Mouse (Mus musculus) intestine, embryonic 15.5 days (tissue): Measurements from ENCODE around the gene Arhgap15. TPM values are rescaled to one million over a fixed set of nuclear protein-coding genes. Genes with fewer than 3 reads are reported as not detected.

Experiments
- ATAC-seq: fragments of 200-750 bp; cut with Nextera tagmentation; 2 replicates; pipeline ENCODE4 v1.8.0; 2017; ENCODE audit warnings: moderate TSS enrichment, moderate library complexity
- H3K27ac ChIP-seq: fragments of 300-500 bp; sonication (generic); 2 replicates; pipeline ENCODE4 v1.5.1; 2015; ENCODE audit warnings: mild to moderate bottlenecking, inconsistent platforms
- H3K27me3 ChIP-seq: fragments of 300-500 bp; sonication (generic); replicated peaks from 2 replicates; pipeline ENCODE4 v1.6.1; 2015; ENCODE audit warnings: inconsistent platforms
- H3K36me3 ChIP-seq: fragments of 300-500 bp; sonication (generic); 2 replicates; pipeline ENCODE4 v1.6.1; 2015; ENCODE audit warnings: inconsistent platforms
- H3K4me1 ChIP-seq: fragments of 300-500 bp; sonication (generic); replicated peaks from 2 replicates; pipeline ENCODE4 v1.6.1; 2015; ENCODE audit warnings: inconsistent platforms
- H3K4me2 ChIP-seq: fragments of 300-500 bp; sonication (generic); replicated peaks from 2 replicates; pipeline ENCODE4 v1.6.1; 2015; ENCODE audit warnings: mild to moderate bottlenecking, inconsistent platforms
- H3K4me3 ChIP-seq: fragments of 300-500 bp; sonication (generic); replicated peaks from 2 replicates; pipeline ENCODE4 v1.5.1; 2015; ENCODE audit warnings: inconsistent platforms
- H3K9ac ChIP-seq: fragments of 300-500 bp; sonication (generic); 2 replicates; pipeline ENCODE4 v1.6.1; 2015; ENCODE audit warnings: inconsistent platforms
- H3K9me3 ChIP-seq: fragments of 300-500 bp; sonication (generic); 2 replicates; pipeline ENCODE4 v1.6.1; 2016; ENCODE audit warnings: inconsistent platforms
- WGBS: fragments of 180-500 bp; shearing (Covaris S2); methylation state at CpG from one replicate; pipeline ENCODE4 v1.1.7; 2015; 5-methylcytosine and 5-hydroxymethylcytosine counted together
- polyA plus RNA-seq: library from polyadenylated mRNA; unstranded; fragments of >200 nt; fragmentation: Nextera tagmentation; extraction: Ambion mirVana; gene quantifications from 2 replicates; pipeline ENCODE4 v1.2.1, GENCODE M21; 2015

Arhgap15 gene
- polyA plus RNA-seq, 1 experiment from 2014 or later, result 1.6 TPM

GRCm38 (mm10) chr2:44299156-44299555 is 550.5 kb downstream of the Arhgap15 start:
- no peak overlapping the region for H3K4me3 ChIP-seq
- no peaks in the 10 kb centered on the region for H3K9me3 ChIP-seq
- no peaks in the 10 kb centered on the region for H3K4me1 ChIP-seq
- H3K27me3 ChIP-seq, result no peaks in the 10 kb centered on the region
- no peak for ATAC-seq
- H3K4me2 ChIP-seq, result no peak overlapping the region
- whole genome bisulfite sequencing, result 43% methylated on average over 3 of the region's 3 CpGs
- H3K36me3 ChIP-seq, result no peaks in the 10 kb centered on the region
- no peak overlapping the region for H3K9ac ChIP-seq
- no peak overlapping the region for H3K27ac ChIP-seq

DNA sequence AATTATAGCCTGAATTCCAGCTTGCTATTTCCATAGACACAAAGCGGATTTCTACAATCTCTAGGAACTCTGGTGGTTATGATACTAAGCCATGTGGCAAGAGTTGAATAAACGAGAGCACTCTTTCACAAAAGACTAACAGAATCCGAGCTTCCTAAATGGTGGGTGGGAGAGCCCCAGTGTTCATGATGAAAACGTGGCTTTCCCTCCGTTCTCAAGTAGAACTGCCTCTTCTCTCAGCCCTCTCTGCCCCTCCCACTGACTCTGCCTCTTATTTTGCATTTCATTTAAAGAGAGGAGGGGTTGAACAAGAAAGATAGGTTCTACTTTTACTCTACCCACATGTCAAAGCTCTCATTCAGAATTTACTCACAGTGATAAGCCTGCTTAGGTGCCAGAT is 551.3 kb downstream of the Arhgap15 start:
- Histone ChIP-seq H3K4me2 (no peak overlapping the region), H3K36me3 (no peaks in the 10 kb centered on the region), H3K27me3 (no peaks in the 10 kb centered on the region), H3K4me1 (no peaks in the 10 kb centered on the region), H3K4me3 (no peak overlapping the region), H3K9me3 (no peaks in the 10 kb centered on the region), H3K9ac (no peak overlapping the region), H3K27ac (no peak overlapping the region)
- no peak for ATAC-seq
- 50% methylated on average over 5 of the region's 5 CpGs for WGBS

- no peak for ATAC-seq
- WGBS, result 69% methylated on average over 6 of the region's 6 CpGs
These were observed 551.8 kb downstream of the Arhgap15 start for GRCm38 (mm10) chr2:44300466-44300865.

DNA sequence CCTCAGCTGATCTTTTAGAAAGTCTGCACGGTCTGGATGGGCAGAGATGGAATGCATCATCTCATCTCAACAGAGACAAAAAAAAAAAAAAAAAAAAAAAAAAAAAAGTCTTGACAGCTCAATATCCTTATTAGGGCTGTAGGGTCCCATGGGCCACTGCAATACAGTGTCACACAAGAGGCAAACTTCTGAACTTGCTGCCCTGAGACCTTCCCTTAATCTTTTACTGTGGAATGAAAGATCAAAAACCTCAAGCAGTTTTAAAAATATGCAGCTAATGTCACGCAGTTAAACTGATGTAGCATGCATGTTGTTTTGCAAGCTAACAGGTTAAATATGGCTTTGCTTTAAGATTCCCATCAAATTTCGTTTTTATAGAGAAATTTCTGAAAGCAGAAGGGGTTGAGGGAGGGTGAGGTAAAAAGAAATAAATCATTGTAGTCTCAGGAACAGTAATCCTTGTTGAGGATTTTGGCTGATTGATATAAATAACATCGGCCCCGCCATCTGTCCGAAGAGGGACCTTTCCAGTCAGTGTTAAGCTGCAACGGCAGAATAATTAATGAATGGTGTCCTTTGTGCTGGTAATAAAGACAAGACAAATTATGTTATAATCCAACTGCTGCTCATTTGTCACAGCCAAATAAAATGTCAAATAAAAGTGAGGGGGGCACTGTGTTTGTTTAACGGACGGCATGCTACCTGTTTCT is 555.8 kb downstream of the Arhgap15 start:
- no peak overlapping the region for H3K9ac ChIP-seq
- no peaks in the 10 kb centered on the region for H3K36me3 ChIP-seq
- H3K4me3 ChIP-seq, result no peak overlapping the region
- H3K4me2 ChIP-seq, result no peak overlapping the region
- 23% methylated on average over 9 of the region's 9 CpGs for WGBS
- H3K9me3 ChIP-seq, result no peaks in the 10 kb centered on the region
- ATAC-seq, result peak; percentile 49; the same call in 1 of the 2 replicates
- H3K27ac ChIP-seq, result no peak overlapping the region
- no peaks in the 10 kb centered on the region for H3K4me1 ChIP-seq
- no peaks in the 10 kb centered on the region for H3K27me3 ChIP-seq

More at GRCm38 (mm10) chr2:44300466-44300865, 551.8 kb downstream of the Arhgap15 start:
- no peak overlapping the region for H3K9ac ChIP-seq
- H3K4me3 ChIP-seq, result no peak overlapping the region
- no peaks in the 10 kb centered on the region for H3K27me3 ChIP-seq
- H3K36me3 ChIP-seq, result no peaks in the 10 kb centered on the region
- no peaks in the 10 kb centered on the region for H3K9me3 ChIP-seq
- no peak overlapping the region for H3K4me2 ChIP-seq
- no peak overlapping the region for H3K27ac ChIP-seq
- no peaks in the 10 kb centered on the region for H3K4me1 ChIP-seq

DNA sequence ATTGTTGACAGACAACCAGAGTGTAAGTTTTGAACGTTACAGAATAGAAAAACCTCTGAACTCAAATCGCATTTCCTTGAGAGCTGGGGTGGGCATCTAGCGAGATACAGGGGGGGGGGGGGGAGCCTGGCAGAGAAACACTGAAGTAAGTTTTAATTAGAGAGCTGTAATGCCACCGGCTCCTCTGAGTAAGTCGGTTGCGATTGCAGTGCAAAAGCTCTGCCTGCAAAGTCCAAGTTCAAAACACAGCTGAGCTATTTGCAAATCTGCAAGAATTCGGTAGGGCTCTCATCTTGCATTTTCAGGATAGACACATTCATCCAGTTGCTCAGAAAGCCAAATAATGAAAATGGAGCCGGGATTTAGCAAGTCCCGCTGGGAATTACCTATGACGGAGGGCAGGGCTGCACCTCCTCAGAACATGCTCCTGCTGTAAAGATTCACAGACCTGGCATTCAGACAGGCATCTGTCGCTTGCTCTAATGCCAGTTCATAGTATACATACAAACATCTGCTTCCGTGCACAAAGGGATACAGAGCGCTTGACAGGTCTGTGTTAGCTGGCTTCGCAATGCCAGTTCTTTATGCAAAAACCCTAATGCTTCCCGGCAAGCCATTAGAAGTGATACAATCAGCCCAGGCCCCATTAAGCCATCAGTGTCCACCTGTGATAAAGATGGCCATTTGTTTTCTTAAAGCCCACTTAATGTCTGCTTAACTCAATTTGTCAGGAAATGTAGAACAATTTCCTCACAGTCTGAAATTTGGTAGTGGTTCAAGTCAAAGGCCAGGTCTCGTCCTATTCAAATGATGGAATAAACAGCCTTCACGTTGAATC is 556.6 kb downstream of the Arhgap15 start:
- ATAC-seq, result no peak
- 0 out of 2 replicates have a peak overlapping the region, but pooled peaks have one; percentile 13 for H3K27ac ChIP-seq
- no peaks in the 10 kb centered on the region for H3K9me3 ChIP-seq
- WGBS, result 35% methylated on average over 17 of the region's 17 CpGs
- H3K4me1 ChIP-seq, result no peaks in the 10 kb centered on the region
- no peaks in the 10 kb centered on the region for H3K36me3 ChIP-seq
- no peak overlapping the region for H3K4me3 ChIP-seq
- no peak overlapping the region for H3K4me2 ChIP-seq
- H3K9ac ChIP-seq, result no peak overlapping the region
- H3K27me3 ChIP-seq, result no peaks in the 10 kb centered on the region

- Histone ChIP-seq H3K4me1 (no peaks in the 10 kb centered on the region), H3K27ac (no peak overlapping the region), H3K27me3 (no peaks in the 10 kb centered on the region), H3K36me3 (no peaks in the 10 kb centered on the region), H3K9ac (no peak overlapping the region), H3K4me2 (no peak overlapping the region), H3K9me3 (no peaks in the 10 kb centered on the region), H3K4me3 (no peak overlapping the region)
- WGBS, result 43% methylated on average over 2 of the region's 2 CpGs
- ATAC-seq, result no peak
These were observed 557.5 kb downstream of the Arhgap15 start for GRCm38 (mm10) chr2:44306137-44306536.

GRCm38 (mm10) chr2:44309124-44309523 is 560.5 kb downstream of the Arhgap15 start:
- ATAC-seq, result no peak
- no peaks in the 10 kb centered on the region for H3K9me3 ChIP-seq
- H3K27ac ChIP-seq, result no peak overlapping the region
- no peaks in the 10 kb centered on the region for H3K4me1 ChIP-seq
- H3K4me3 ChIP-seq, result no peak overlapping the region
- H3K4me2 ChIP-seq, result no peak overlapping the region
- WGBS, result 90% methylated on average over 3 of the region's 3 CpGs
- no peak overlapping the region for H3K9ac ChIP-seq
- no peaks in the 10 kb centered on the region for H3K36me3 ChIP-seq
- no peaks in the 10 kb centered on the region for H3K27me3 ChIP-seq

GRCm38 (mm10) chr2:44309556-44309955 is 560.9 kb downstream of the Arhgap15 start:
- Histone ChIP-seq H3K9ac (no peak overlapping the region), H3K4me1 (no peaks in the 10 kb centered on the region), H3K4me3 (no peak overlapping the region), H3K27ac (no peak overlapping the region), H3K27me3 (no peaks in the 10 kb centered on the region), H3K4me2 (no peak overlapping the region), H3K9me3 (no peaks in the 10 kb centered on the region), H3K36me3 (no peaks in the 10 kb centered on the region)
- WGBS, result 88% methylated on average over 1 of the region's 1 CpGs
- ATAC-seq, result no peak

- H3K4me2 ChIP-seq, result no peak overlapping the region
These were observed 561.6 kb downstream of the Arhgap15 start for GRCm38 (mm10) chr2:44310095-44310748.

DNA sequence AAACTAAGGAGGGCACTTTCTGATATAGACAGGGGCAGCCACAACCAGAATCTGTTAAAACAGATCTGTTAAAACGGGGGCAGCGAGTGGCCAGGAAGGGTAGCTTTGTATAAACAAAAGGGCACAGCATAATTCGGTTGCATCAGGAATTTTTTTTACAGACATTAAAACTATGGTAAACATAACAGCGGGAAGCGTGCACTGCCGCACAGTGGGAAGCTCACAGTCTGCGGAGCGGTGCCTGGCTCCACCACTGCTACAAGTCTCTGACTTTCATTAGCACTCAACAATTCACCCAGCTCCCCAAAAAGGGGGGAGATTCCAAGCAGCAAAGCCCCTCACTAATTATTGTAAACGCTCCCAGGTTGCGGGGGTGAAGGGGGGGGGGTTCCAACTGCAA is 562.6 kb downstream of the Arhgap15 start:
- H3K9me3 ChIP-seq, result no peaks in the 10 kb centered on the region
- H3K36me3 ChIP-seq, result no peaks in the 10 kb centered on the region
- 24% methylated on average over 10 of the region's 10 CpGs for WGBS
- H3K9ac ChIP-seq, result no peak overlapping the region
- ATAC-seq, result no peak
- no peaks in the 10 kb centered on the region for H3K27me3 ChIP-seq
- no peak overlapping the region for H3K27ac ChIP-seq
- no peaks in the 10 kb centered on the region for H3K4me1 ChIP-seq
- no peak overlapping the region for H3K4me3 ChIP-seq
- H3K4me2 ChIP-seq, result 0 out of 2 replicates have a peak overlapping the region, but pooled peaks have one; percentile 19

More at GRCm38 (mm10) chr2:44310095-44310748, 561.6 kb downstream of the Arhgap15 start:
- no peak overlapping the region for H3K27ac ChIP-seq
- WGBS, result 79% methylated on average over 11 of the region's 11 CpGs
- no peak for ATAC-seq
- no peak overlapping the region for H3K4me3 ChIP-seq
- H3K9ac ChIP-seq, result no peak overlapping the region
- H3K36me3 ChIP-seq, result no peaks in the 10 kb centered on the region
- no peaks in the 10 kb centered on the region for H3K9me3 ChIP-seq
- no peaks in the 10 kb centered on the region for H3K4me1 ChIP-seq
- H3K27me3 ChIP-seq, result no peaks in the 10 kb centered on the region

DNA sequence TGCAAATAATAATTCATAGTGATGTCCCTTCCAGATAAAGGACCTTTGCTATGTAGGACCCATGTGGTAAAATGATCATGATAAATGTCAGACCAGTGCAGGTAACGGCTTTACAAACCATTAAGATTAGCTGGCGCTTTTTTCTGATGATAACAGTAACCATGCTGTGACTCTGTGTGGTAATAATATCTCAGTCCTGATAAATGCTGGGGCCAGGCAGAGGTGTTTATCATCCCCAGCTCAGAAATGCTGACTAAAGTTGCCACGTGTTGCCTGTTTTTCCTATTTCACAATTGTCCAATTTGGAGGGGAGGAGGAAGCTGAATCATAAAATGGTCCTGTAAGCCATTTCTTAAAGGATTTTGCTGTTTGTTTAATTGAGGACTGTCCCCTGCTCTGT is 564.9 kb downstream of the Arhgap15 start:
- Histone ChIP-seq H3K9me3 (no peaks in the 10 kb centered on the region), H3K27ac (no peak overlapping the region), H3K4me3 (no peak overlapping the region), H3K9ac (no peak overlapping the region), H3K4me1 (no peaks in the 10 kb centered on the region), H3K27me3 (no peaks in the 10 kb centered on the region), H3K36me3 (no peaks in the 10 kb centered on the region), H3K4me2 (no peak overlapping the region)
- ATAC-seq, result no peak
- 69% methylated on average over 3 of the region's 3 CpGs for WGBS

- H3K9me3 ChIP-seq, result no peaks in the 10 kb centered on the region
- H3K9ac ChIP-seq, result no peak overlapping the region
- H3K4me1 ChIP-seq, result no peaks in the 10 kb centered on the region
- 77% methylated on average over 6 of the region's 6 CpGs for WGBS
- H3K27me3 ChIP-seq, result no peaks in the 10 kb centered on the region
- 0 out of 2 replicates have a peak overlapping the region, but pooled peaks have one; percentile 17 for H3K27ac ChIP-seq
- H3K36me3 ChIP-seq, result no peaks in the 10 kb centered on the region
- no peak overlapping the region for H3K4me3 ChIP-seq
- H3K4me2 ChIP-seq, result no peak overlapping the region
- ATAC-seq, result no peak
These were observed 569.8 kb downstream of the Arhgap15 start for GRCm38 (mm10) chr2:44318436-44318835.
